Mouse (Mus musculus) lung, postnatal 25 days (tissue): ENCODE data around the gene Gm12184.
A peak's percentile ranks its signal among the peaks of the same experiment; 100 is the strongest.
"Not testable (repeated sequence)": the region's sequence is repeated elsewhere in the genome, so short reads cannot be mapped to it uniquely, and the experiment has no call there.

ENCODE experiments used
- DNase-seq: peaks from one replicate; pipeline ENCODE4 v3.0.0; 2022; ENCODE audit warnings: low spot score

Gene Gm12184

DNA sequence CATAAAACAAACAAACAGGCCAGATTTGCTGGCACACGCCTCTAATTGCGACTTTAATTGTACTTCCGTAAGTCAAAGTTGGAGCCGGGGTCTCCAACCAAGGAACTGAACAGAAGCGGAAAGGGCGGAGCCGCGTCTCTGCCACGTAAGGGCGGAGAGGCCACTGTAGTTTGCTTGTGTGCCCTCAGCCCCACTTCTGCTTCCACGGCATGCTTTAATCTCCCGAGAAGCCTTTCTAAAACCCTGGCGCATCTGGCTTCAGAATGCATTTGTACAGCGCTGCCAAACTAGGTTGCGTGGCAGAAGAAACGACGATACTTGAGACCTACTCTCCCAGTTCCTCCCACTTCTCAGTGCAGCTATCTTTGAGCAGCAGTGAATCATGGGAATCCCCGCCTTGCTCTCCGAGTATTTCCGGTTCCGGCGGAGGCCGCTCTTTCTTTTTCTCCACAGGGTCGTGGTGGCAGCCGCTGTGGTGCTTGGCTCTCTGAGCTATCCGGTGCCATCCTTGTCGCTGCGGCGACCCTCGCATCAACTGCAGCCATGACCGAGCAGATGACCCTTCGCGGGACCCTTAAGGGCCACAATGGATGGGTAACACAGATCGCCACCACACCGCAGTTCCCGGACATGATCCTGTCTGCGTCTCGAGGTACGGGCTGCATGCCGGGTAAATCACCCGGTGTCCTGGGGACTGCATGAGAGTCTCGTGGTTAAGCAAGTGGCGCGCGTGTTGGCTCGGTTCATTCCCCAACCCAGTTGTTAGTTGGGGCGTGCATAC, 26.3 kb downstream of the Gm12184 start, which contains the start of gene Rack1:
Rack1 (plus strand) TSS at position 412 of the 781 bp plus-strand sequence.
- peak; percentile 90 for DNase-seq

DNA sequence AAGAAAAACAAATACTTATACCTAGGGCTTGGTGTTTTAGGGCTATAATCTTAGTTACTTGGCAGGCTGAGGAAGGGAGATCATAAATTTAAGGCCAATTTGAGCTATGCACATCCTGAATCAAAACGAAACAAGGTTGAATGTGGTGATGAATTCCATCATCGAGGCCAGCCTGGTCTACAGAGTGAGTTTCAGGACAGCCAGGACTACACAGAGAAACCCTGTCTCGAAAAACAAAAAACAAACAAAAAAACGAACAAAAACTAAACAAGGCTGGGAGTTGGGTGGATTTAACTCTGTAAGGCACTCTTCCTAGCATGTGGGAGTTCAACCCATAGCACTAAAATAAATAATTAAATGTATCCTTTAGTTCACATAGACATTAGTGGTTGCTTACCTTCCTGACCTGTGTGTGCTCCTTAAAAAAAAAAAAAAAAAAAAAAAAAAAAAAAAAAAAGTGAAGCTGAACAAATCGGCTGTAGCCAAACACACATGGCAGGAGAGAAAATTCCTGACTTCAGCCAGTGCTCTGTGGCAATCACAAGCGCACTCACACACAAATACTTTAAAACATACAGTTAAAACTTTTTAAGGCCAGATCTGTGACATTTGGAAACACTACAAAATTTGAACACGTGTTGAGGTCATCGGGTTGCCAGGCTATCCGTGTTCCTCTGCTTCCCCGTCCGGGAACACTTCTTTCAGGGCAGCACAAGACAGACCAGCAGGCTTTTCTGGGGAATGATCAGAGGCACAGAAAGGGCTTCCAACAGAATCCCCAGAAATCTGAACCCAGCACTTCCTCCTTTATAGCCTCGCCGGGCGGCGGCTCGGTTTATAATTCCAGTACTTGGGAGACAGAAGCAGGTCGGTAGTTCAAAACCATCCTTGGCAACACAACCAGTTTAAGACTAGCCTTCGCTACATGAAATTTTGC, 27.2 kb downstream of the Gm12184 start:
- no peak for DNase-seq

DNA sequence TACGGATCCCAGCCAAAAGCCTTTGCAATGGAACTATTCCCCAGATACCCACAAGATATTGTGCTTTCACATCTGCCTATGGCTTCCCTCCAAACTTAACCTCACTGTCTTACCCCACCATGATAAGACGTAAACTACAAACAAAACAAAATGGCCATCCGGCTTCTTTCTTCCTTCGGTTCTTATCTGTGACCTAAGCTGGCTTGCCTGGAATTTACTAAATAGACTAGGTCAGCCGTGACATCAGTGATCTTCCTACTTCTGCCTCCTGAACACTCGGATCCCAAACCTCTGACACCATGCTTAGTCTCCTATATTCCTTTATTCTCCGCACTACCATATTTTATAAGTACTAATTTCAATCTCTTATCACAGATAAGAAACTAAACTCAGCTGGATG, 28.1 kb downstream of the Gm12184 start:
- no peak for DNase-seq

DNA sequence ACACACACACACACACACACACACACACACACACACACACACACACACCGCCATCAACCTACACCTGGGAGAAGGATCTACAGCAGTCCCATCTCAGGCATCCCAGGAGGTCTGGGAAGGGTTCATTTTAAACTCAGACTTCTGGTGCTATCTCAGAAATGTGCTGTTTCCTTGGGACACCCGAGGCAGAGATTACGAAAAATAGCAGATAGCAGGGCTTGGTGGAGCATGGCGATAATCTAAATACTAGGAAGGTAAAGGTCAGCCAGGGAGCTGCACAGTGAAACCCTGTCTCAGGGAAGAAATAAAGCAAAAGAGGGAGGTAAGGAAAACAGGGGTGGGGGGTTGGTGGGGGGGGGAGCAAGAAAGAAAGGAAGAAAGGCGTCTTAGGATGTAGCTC, 29.2 kb downstream of the Gm12184 start:
- DNase-seq: no peak

DNA sequence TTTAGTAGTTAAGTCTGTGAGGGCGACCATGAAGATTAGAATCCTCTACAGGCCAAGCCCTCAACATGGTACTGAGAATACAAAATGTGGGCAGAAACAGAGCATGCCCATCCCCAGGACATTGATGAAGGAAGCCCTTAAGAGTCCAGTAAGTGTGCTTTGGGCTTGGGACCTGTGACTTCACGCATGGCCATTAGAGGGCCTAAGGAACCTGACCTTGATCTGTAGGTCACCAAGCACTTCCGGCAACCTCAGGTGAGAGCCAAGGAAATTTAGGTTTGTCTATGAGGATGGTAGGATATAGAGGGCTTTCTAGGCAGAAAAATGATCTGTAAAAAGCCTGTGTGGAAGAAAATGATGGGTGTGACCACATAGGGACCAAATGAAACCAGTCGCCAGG, 30.2 kb downstream of the Gm12184 start:
- DNase-seq: no peak

DNA sequence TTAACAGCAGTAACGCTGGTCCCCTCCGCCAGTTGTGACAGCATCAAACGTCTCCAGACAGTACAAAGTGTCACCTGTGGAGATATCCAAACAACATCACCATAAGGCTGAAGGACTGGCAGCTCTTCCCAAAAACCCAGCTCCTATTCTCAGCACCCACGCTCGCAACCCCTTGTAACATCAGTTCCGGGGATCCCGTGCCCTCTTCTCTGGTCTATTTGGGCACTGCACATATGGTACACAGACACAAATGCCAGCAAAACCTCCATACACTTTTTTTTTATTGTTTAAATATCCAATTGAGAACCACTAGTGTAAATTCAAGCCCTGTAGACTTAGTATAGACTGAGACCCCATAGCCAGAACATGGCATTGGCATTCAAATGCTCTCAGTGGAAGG, 31.2 kb downstream of the Gm12184 start:
- DNase-seq: no peak

DNA sequence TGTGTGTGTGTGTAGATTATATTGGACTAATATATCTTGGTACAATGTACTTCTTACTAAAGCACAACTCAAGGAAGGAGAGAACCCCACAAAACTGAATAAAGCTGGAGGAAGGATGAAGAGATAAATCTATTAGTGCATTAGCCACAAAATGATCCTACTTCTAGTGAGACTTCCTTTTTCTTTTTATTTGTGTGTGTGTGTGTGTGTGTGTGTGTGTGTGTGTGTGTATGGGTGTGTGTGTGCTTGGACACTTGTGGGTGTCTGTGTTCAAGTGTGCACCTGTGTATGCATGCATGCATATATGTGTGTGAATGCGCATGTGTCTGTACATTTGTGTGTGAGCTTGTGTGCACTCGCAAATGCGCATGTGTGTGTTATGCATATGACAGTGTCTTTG, 33.3 kb downstream of the Gm12184 start:
- no peak for DNase-seq

DNA sequence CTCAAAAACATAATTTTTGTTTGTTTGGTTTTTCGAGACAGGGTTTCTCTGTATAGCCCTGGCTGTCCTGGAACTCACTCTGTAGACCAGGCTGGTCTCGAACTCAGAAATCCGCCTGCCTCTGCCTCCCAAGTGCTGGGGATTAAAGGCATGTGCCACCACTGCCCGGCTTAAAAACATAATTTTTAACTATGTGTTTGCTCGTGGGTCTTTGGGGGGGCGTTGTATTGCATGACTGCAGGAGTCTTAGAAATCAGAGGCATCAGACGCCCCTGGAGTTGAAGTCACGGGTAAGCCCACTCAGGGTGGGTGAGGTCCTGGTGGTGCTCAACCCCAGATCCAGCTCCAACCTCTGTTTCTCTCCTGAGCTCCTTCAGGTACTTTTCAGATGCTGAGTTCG, 34.6 kb downstream of the Gm12184 start:
- DNase-seq: not testable (repeated sequence)

DNA sequence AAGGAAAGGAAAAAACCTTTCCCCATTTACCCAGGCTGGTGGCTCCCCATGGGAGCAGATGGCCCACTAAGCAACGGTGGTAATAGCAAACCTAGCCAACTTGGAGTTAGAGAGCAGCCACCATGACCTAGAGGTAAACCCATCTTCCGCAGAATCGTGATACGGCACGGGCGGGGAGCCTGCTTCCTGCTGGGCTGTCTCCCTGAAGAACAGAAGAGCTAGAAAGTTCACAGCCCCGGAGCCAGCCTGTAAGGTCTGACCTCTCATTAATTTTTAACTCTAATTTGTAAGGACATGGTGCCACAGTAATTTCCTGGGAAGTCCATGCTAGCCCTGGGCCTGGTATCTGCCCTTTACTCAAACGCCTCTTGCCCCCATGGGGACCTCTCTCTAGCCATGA, 35.5 kb downstream of the Gm12184 start:
- DNase-seq: no peak

DNA sequence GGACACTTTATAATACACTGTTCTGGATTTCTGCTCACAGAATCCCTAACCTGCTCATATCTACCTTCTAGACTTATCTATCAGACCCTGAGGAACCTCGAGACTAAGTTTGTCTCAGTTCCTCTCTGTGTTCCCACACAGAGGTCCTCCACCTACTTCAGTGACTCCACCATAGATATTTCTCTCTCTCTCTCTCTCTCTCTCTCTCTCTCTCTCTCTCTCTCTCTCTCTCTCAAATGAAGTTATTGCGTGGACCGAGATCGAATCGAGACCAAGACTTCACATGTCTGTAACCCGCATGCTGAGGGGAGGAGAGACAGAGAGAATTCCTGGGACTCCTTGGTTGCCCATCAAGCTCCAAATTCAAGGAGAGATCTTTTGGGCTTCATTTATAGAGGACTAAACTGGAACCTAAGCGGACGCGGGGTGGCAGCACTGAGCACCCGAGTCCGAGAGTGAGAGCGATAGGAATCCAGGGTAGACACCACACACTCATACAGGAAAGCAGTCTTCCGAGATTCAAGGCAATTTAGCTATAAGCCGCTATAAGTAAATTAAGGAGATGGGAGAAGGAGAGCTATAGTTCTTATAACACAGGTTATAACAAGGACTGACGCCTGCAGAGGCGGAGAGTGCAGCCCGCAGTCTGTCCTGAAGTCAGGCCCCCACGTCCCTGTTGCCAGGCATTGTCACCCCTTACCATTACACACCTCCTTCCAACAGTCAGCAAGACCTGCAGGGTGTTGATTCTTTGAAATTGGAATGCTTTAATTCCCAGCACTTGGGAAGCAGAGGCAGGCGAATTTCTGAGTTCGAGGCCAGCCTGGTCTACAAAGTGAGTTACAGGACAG, 36.3 kb downstream of the Gm12184 start:
- peak; percentile 87 for DNase-seq

DNA sequence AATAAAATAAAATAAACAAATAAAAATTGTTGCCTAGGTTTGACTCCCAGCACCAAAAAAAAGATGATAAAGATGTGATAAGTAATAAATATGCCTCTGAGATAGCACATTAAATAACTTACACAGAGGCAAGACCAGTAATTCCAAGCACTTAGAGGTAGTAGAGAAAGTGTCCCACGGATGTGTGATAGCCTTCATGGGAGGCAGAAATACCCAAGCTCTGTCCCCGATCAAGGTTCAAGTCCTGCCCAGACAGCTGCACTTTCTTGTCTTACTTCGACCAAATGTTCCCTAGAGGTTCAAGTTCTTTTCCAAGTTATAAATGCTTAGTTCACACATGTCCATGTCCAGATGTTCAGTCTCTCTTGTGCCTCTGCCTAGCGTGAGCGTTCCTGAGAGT, 37.2 kb downstream of the Gm12184 start:
- DNase-seq: no peak

DNA sequence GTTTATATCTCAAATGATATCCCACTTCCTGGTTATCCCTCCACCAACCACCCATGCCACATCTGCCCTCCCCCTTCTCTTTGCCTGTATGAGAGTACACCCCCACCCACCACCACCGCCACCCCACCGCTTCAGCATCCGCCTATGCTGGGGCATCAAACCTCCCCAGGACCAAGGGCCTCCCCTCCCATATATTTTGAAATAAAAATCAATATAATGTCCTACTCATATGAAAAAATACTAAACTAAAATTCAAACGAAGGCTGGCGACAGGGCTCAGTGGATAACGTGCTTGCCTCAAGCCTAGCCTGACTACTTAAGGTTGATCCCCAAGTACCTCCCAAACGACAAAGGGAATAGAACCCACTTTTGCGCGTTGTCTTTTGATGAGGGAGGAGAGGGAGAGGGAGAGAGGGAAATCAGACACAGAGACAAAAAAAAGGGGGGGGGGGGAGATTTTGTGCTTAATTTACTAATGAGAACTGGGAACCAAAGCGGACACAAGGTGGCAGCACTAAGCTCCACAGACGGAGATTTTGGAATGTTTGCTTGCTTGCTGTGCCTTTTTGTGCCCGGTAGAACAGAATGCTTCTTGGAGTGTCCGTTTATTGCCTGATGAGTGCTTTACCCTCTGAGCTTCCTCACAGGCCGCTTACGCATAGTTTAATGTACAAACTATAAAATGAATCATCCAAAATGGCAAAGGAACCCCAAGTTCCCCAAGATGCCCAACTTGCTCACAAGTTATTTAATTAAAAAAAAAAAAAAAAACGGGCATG, 38.0 kb downstream of the Gm12184 start:
- peak; percentile 86 for DNase-seq

DNA sequence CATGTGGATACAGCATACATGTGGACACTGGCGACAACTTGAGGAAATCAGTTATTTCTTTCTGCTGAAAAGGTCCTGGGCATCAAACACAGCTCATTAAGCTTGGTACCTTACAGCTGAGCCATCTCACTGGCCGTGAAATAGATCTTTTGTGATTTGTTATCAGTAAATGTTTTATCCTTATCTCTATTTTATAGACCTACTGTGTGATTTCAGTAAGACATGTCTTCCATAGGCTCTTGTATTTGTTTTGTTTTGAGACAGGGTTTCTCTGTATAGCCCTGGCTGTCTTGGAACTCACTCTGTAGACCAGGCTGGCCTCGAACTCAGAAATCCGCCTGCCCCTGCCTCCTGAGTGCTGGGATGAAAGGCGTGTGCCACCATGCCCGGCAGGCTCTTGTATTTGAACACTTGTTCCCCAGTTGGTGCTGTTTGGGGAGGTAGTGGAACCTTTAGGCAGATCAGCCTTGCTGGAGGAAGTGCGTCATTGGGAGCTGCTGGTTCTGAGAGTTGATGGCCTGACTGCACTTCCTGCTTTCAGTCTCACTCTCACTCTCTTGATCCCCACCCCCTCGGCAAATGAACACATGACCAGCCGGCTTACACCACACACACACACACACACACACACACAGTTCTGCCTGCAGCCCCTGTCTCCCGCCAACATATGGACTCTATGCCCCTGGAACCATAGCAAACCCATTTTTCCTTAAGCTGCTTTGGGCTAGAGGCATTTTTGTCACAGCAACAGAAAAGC, 38.8 kb downstream of the Gm12184 start:
- DNase-seq: peak; percentile 77

DNA sequence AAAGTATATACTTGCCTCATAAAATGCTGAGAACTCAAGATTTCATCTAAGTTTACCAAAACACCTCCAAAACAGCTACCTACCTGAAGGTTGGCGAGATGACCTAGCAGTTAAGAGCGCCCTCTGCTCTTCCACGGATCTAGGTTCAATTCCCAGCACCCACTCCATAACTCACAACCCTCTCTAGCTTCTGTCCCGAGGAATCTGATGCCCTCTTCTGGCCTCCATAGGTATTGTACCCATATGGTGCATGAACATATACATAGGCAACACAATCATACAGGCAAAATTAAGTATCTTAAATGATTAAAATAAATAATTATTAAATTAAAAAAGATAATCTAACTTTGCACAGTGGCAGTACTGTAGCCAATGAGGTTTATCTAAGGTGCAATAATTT, 44.2 kb downstream of the Gm12184 start:
- DNase-seq: no peak

DNA sequence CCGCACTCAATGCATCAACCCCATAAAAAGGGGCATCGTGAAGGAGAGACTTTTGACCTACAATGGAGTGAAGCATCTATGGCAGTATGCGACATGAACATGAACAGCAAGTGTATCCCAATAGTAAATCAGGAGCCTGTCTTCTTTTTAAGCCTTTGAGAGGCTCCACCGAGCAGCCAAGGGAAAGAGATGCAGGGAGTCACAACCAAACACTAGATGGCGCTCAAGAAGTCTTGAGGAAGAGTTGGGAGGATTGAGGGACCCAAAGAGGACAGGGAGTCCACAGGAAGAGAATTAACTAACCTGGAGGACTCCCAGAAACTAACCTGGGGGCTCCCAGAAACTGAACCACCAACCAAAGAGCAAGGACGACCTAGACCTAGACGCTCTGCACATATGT, 47.0 kb downstream of the Gm12184 start:
- peak; percentile 58 for DNase-seq

DNA sequence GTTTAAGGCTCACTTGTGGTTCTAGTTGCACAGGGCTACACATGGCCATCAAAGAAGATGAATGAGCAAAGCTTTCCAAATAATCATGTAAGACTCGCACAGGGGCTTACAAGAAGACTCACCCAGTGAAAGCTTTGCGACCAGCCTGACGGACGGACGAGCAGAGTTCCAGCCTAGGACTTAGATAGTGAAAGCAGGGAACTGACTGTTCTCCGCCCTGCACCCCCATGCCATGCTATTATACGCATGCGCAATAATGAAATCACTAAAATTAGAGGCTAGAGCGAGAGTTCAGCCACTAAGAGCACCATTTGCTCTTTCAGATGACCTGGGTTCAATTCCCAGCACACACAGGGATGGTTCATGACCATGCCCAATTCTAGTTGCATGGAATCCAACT, 49.2 kb downstream of the Gm12184 start:
- no peak for DNase-seq

DNA sequence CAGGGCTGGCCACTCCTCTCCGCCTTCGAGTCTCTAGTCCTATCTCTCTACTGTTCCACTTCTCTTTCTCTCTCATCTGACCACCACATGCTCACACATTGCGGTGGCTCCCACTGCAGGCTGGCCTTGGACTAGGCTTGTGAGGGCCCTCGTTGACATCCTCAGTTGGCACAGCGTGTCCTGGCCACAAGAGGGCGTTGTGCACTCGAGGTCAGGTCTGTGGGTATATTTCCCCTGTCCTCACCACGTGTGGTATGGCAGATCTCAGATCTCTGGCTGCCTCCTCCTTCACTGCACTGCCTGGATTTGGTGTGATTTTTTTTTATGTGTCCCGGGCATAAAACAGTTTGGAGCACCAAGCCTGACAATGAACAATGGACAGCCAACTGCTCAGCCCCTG, 49.8 kb downstream of the Gm12184 start:
- no peak for DNase-seq

DNA sequence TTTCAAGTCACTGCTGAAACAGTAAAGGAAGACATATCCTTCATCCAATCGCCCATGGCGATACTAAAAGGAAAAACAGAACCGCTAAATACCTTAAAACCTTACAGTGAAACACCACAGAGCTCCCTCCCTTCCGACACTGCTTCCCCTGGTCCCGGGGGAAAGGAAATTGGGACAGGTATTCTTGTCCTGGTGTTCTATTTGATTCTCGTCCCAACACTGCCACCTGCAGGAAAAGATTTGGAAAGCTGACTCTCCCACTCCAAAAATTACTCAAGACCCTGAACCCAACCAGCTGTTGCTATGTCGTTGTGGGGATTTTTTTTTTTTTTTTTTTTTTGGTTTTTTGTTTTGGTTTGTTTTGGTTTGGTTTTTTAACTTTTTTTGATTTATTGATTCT, 51.0 kb downstream of the Gm12184 start:
- DNase-seq: peak; percentile 69
